ENCODE assay signal across 17 mouse cellular contexts in genomic region chr1:52866007-52866406, GRCm38 (mm10).
"Had no signal": no experiment of that assay in that cellular context is flagged by ENCODE, and none has a peak within 500 bp of the region (broad histone marks: within the 10 kb centered on the region; RNA-seq: fewer than 3 reads in every experiment).

No protein-coding gene starts in this region.

- H3K9me3 ChIP-seq: neural tube, embryonic 12.5 days; neural tube, embryonic 13.5 days; neural tube, embryonic 15.5 days; stomach, embryonic 15.5 days had no signal

- H3K36me3 ChIP-seq: stomach, embryonic 15.5 days had no signal

- H3K9ac ChIP-seq: neural tube, embryonic 12.5 days; neural tube, embryonic 13.5 days; neural tube, embryonic 15.5 days; stomach, embryonic 15.5 days had no signal

- H3K4me1 ChIP-seq: neural tube, embryonic 12.5 days; neural tube, embryonic 13.5 days; neural tube, embryonic 15.5 days; stomach, embryonic 15.5 days had no signal

- DNase-seq: retina, postnatal 1 day; right cerebral cortex, adult 18-20 months; right cerebral cortex, postnatal 14 days; right cerebral cortex, postnatal 25 days; right cerebral cortex, postnatal 4 days; spleen, adult 18-20 months; thymus, adult 18-20 months; thymus, adult 2 months; thymus, postnatal 14 days; thymus, postnatal 25 days; thymus, postnatal 36 days; thymus, postnatal 4 days had no signal

- H3K27ac ChIP-seq: neural tube, embryonic 12.5 days; neural tube, embryonic 13.5 days; neural tube, embryonic 15.5 days; stomach, embryonic 15.5 days; stomach, postnatal 0 days had no signal

- H3K27me3 ChIP-seq: neural tube, embryonic 12.5 days; neural tube, embryonic 13.5 days; neural tube, embryonic 15.5 days; stomach, embryonic 15.5 days had no signal

- H3K4me3 ChIP-seq: neural tube, embryonic 12.5 days; neural tube, embryonic 13.5 days; neural tube, embryonic 15.5 days; stomach, embryonic 15.5 days had no signal
